Mouse (Mus musculus): ENCODE results near the gene Tmsb15b1.
"Not testable (repeated sequence)": the region's sequence is repeated elsewhere in the genome, so short reads cannot be mapped to it uniquely, and the experiment has no call there.

Gene Tmsb15b1

GRCm38 (mm10) chrX:136976424-136977084 lies at the start of gene Tmsb15b1, which contains the start of gene Tmsb15l:
Gene Tmsb15b1, minus strand, starts transcription at chrX:136976874.
Gene Tmsb15l, minus strand, starts transcription at chrX:136976869.
- peak; percentile 42 to 46 for DNase-seq

DNA sequence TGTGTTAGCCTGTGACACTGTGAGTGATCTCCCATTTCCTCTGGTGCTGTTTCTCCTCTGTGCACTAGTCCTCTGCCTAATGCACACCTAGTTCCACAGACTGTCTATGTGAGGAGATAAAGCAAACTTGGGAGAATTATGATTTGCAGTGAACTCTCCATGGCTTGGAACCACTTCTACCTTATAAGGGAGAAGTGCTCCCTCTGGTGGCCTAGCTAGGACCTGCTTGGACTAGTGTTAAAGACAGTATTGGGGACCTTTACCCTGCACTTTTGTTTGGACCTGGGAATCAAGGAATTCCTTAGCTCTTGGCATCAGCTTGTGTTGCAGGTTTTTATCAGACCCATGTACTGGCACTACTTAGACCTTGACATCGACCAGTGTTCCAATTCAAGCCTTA lies 42.6 kb upstream of the Tmsb15b1 start:
- DNase-seq: peak; percentile 4 to 11

DNA sequence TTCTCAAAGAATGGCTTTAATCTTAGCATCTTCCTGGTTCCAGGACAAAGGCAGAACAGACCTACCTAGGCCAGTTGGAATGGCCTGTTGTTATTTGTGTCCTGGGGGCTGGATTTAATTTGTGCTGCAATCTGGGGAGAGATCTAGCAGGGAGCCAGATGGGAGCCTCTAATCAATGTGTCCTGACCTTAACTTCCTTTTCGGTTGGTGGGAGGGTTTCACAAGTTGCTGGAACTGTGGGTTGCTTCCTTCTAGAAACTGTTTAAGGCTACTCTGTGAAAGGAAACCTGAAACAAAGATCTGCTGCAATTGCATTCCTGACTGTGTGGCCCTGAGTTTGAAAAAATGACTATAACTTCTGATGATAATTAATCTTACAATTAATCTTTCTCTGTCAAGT lies 41.0 kb upstream of the Tmsb15b1 start:
- DNase-seq: no peak

DNA sequence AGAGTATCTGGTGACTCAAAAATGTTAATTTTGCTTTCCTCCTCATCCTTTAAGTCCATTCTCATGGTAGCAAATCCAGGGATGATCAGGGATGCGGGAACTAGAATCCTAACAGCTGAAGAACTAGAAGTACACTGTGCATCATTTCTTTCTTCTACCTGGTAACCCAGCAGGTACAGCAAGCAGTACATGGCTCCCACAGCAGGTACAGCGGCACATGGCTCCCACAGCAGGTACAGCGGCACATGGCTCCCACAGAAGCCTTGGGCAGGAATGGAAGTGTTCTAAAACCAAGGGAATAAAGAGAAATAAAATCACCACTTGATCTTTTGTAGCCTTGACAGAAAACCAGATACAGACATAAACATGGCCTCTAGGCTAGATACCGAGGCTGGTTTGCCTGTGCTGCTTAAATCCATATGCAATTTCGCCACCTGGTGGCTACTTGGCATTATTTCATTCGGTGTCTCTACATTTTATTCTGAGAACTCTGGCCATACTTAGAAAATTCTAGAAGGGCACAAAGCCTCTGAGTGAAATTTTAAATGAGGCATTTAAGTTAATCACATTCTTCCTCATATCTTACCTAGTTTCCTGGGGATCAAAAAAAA lies 38.5 kb upstream of the Tmsb15b1 start:
- DNase-seq: no peak

DNA sequence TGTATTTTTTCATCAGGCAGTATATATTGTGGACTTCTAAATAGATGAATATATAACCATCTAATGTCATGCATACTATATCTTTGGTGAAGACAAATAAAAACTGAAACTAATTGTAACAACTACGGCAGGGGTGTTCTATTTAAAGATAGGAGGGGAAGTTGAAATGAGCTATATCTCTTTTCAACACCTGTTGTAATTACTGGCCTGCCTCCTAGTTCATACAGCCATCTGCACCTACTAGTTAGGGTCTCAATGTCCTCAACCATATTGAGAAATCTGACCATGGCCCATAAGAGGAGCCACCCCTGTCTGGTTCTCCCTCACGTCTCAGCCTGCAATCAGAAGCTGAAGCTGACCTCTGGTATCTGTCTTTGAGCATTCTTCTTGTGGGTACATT lies 19.6 kb upstream of the Tmsb15b1 start:
- no peak for DNase-seq

DNA sequence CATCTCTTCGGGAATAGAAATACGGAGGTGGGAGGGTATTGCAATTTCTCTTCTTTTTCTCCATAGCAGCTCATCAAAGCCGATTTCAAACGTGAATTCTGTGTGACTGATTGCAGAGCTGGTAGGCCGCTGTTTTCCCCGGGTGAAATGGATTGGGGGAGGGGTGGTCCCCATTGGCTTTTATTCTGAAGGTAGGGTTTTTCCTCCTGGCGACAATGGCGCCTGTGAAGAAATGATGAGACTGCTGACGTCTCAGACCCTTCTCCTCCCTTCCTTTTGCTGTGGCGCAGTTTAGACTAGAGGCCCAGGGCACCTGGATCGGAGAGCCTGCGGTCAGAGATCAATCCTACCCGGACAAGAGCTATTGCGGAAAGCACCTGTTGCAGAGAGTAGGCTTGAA lies 17.0 kb upstream of the Tmsb15b1 start:
- no peak for DNase-seq

GRCm38 (mm10) chrX:136992978-136993547 lies 16.4 kb upstream of the Tmsb15b1 start, which contains the start of gene Zcchc18:
Gene Zcchc18, plus strand, starts transcription at chrX:136993155.
- peak; percentile 44 to 61 for DNase-seq

- DNase-seq: no peak
These were observed 15.7 kb upstream of the Tmsb15b1 start for GRCm38 (mm10) chrX:136992191-136992965.

- no peak for DNase-seq
These were observed 14.6 kb upstream of the Tmsb15b1 start for GRCm38 (mm10) chrX:136991274-136991673.

GRCm38 (mm10) chrX:136986039-136986438 lies 9.4 kb upstream of the Tmsb15b1 start:
- DNase-seq: no peak

DNA sequence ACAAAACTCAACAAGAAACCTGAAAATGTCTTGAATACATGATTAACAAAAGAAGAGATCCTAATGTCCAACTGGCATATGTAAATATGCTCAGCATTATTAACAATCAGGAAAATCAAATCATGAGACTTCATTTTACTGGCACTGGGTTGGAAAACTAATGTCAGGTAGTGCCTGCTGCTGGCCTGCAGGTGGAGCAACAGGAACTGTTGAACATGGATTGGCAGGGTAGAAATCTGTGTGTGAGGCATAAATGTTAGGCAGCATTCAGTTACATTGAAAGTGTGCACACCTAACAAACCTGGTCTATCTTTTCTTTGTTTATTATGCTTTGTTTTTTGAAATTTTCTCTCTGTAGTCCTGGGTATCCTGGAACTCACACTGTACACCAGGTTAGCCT lies 1.9 kb upstream of the Tmsb15b1 start:
- no peak for DNase-seq

- DNase-seq: not testable (repeated sequence)
These were observed 1.3 kb downstream of the Tmsb15b1 start, which contains the start of gene Tmsb15b2 for GRCm38 (mm10) chrX:136975397-136975796. Gene Tmsb15b2, minus strand, starts transcription at chrX:136975497.

DNA sequence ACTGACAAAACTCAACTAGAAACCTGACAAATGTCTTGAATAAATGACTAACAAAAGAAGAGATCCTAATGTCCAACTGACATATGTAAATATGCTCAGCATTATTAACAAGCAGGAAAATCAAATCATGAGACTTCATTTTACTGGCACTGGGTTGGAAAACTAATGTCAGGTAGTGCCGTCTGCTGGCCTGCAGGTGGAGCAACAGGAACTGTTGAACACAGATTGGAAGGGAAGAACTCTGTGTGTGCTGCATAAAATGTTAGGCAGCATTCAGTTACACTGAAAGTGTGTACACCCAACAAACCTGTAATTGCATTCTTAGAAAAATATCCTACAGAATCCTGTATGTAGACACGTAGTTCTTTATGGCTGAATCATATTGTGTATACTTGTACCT lies 17.0 kb downstream of the Tmsb15b1 start:
- DNase-seq: no peak

DNA sequence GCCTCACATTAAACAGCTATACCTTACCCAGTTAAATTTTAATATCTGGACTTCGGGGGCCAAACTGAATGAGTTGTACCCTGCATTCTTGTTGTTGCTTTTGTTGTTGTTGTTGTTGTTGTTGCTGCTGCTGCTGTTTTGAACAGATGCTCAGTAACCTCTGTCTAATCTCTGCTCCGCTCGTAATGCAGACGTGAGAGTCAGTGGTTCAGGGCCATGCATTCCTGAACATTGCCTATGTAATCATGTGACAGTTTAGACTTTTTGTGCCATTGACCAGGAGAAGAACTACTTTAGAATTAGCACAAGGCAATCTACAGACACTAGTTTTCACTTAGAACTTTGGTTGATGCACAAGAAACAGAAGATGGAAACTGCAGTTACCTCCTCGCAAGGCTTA lies 18.4 kb downstream of the Tmsb15b1 start:
- DNase-seq: not testable (repeated sequence)

GRCm38 (mm10) chrX:136957583-136958279 lies 18.9 kb downstream of the Tmsb15b1 start:
- DNase-seq: peak in 1 of 2 experiments; percentile 51

DNA sequence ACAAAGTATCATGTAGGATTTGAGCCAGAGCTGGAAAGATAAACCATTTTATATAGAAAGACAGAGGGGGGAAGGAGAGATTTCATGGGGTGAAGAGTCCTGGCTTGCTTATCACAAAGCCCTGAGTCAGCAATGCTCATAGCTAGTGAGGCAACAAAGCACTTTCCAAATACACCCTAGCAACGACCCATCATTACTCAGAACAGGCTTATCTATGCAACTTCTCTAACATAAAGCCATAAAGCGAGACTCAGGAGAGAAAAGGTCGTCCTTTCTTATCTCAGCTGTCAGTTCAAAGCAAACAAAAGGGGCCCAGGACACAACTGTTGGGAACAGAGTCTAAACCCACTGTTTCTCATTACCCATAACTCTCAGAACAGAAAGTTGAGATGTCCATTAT lies 38.7 kb downstream of the Tmsb15b1 start:
- DNase-seq: no peak

DNA sequence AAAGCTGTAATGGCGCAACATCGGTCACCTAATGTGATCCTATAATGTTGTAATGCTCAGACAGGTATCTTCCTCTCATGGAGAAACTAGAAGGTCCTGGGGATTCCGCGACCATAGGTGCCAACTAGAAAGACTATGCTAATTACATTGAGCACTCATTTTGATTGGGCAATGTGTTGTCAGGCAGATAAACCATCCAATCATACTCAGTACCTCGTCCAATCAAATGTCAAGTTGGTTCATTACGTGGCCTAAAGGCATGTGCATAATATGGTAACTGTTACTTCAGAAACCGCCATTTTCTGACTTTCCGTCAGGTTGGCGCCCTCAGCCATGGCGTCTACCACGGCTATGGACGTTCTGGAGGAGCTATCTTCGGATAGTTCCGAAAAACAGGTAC lies 49.6 kb downstream of the Tmsb15b1 start, which contains the start of gene H2bfm:
H2bfm (plus strand) TSS at position 295 of the 400 bp plus-strand sequence.
- DNase-seq: no peak

DNA sequence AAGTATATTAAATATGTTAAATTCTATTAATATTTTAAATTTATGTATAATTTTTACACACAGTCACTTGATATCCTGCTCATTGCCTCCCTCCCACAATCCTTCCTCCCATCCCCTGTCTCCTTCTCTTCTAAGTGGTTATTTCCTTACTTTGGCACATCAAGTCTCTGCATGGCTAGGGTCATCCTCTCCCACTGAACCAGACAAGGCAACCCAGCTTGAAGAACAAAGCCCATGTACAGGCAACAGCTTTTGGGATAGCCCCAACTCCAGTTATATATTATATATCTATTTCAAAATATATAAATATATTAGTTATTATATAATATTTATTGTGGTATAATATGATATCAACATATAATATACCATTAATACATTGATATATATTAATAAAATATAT lies 50.8 kb downstream of the Tmsb15b1 start:
- no peak for DNase-seq
